Mouse (Mus musculus): ENCODE measurements around the gene Atg2a.

- TF ChIP-seq POLR2A (IDR thresholded peaks at IDR 0.05; ENCODE audit: low read depth, low read length) (no peak), CTCF (IDR thresholded peaks at IDR 0.05; ENCODE audit: extremely low read depth, insufficient read depth, insufficient read length, insufficient replicate concordance) (no peak)
These were observed 68.7 kb downstream of the Atg2a start for GRCm38 (mm10) chr19:6310181-6310580.

Measured in spleen, adult 2 months (tissue).